Comparison of ENCODE assay signal across 12 mouse cellular contexts in genomic region chr3:111069843-111070242, GRCm38 (mm10).
DNase-seq lines count a peak whose midpoint lies in the region; ATAC-seq lines count a peak whose summit lies in the region.
"Had no signal": no experiment of that assay in that cellular context is flagged by ENCODE, and none has a peak within 500 bp of the region (broad histone marks: within the 10 kb centered on the region; RNA-seq: fewer than 3 reads in every experiment).

No protein-coding gene starts in this region.

- no peak overlapping the region for H3K9ac ChIP-seq in forebrain, embryonic 12.5 days
- no peak overlapping the region for H3K9ac ChIP-seq in forebrain, embryonic 16.5 days (replicated peaks; ENCODE audit: low read depth, low read length)
- H3K9ac ChIP-seq in neural tube, embryonic 11.5 days (ENCODE audit: low read length), result no peak overlapping the region
- no peak overlapping the region for H3K9ac ChIP-seq in midbrain, embryonic 13.5 days (replicated peaks)
- H3K9ac ChIP-seq: lung, embryonic 14.5 days had no signal

- no peaks in the 10 kb centered on the region for H3K9me3 ChIP-seq in forebrain, embryonic 12.5 days
- H3K9me3 ChIP-seq in forebrain, embryonic 16.5 days (ENCODE audit: control insufficient read depth, low read length), result no peaks in the 10 kb centered on the region
- no peaks in the 10 kb centered on the region for H3K9me3 ChIP-seq in neural tube, embryonic 11.5 days (ENCODE audit: control insufficient read depth, low read length)
- no peaks in the 10 kb centered on the region for H3K9me3 ChIP-seq in midbrain, embryonic 13.5 days

- H3K36me3 ChIP-seq in forebrain, embryonic 12.5 days (replicated peaks), result no peaks in the 10 kb centered on the region
- H3K36me3 ChIP-seq in forebrain, embryonic 16.5 days (ENCODE audit: control insufficient read depth, insufficient read depth), result no peaks in the 10 kb centered on the region
- H3K36me3 ChIP-seq in neural tube, embryonic 11.5 days (ENCODE audit: control insufficient read depth, insufficient read depth, low read length), result no peaks in the 10 kb centered on the region
- H3K36me3 ChIP-seq in midbrain, embryonic 13.5 days, result no peaks in the 10 kb centered on the region
- H3K36me3 ChIP-seq: G1E had no signal

- no peaks in the 10 kb centered on the region; the same call in 1 of the 2 replicates for H3K4me1 ChIP-seq in forebrain, embryonic 12.5 days
- H3K4me1 ChIP-seq in forebrain, embryonic 16.5 days (replicated peaks; ENCODE audit: control insufficient read depth, insufficient read depth, low read length), result no peaks in the 10 kb centered on the region
- no peaks in the 10 kb centered on the region for H3K4me1 ChIP-seq in neural tube, embryonic 11.5 days (ENCODE audit: control insufficient read depth, insufficient read depth, low read length)
- H3K4me1 ChIP-seq in midbrain, embryonic 13.5 days (replicated peaks), result no peaks in the 10 kb centered on the region

- no peaks in the 10 kb centered on the region for H3K27me3 ChIP-seq in forebrain, embryonic 12.5 days
- H3K27me3 ChIP-seq in forebrain, embryonic 16.5 days (replicated peaks; ENCODE audit: control insufficient read depth, insufficient read depth, low read length), result no peaks in the 10 kb centered on the region
- no peaks in the 10 kb centered on the region for H3K27me3 ChIP-seq in neural tube, embryonic 11.5 days (ENCODE audit: control insufficient read depth, insufficient read depth, low read length)
- no peaks in the 10 kb centered on the region for H3K27me3 ChIP-seq in midbrain, embryonic 13.5 days

- H3K27ac ChIP-seq in forebrain, embryonic 12.5 days, result no peak overlapping the region
- H3K27ac ChIP-seq in forebrain, embryonic 16.5 days (ENCODE audit: low read length), result no peak overlapping the region
- no peak overlapping the region for H3K27ac ChIP-seq in neural tube, embryonic 11.5 days (ENCODE audit: low read depth, low read length)
- H3K27ac ChIP-seq in midbrain, embryonic 13.5 days, result 0 out of 2 replicates have a peak overlapping the region, but pooled peaks have one; percentile 14

- peak; percentile 57; the same call in 1 of the 2 replicates for ATAC-seq in forebrain, embryonic 12.5 days (ENCODE audit: low FRiP score)
- no peak for ATAC-seq in forebrain, embryonic 16.5 days
- peak; percentile 66; the same call in 1 of the 2 replicates for ATAC-seq in neural tube, embryonic 11.5 days (ENCODE audit: insufficient read depth, low FRiP score, low TSS enrichment)
- ATAC-seq in midbrain, embryonic 13.5 days, result peak; percentile 81

- no peak for DNase-seq in neural tube, embryonic 11.5 days (ENCODE audit: low spot score)
- no peak for DNase-seq in neural tube, embryonic 10.5 days (ENCODE audit: extremely low spot score, low spot score)
- peak; percentile 8 for DNase-seq in right cerebral cortex, postnatal 25 days
- DNase-seq in lung, postnatal 4 days, result no peak
- no peak for DNase-seq in Muller cell, postnatal 12 days (ENCODE audit: inconsistent ontology term)
- DNase-seq: B cell, adult 2 months; thymus, postnatal 25 days had no signal

- 85% methylated on average over 2 of the region's 2 CpGs for WGBS in forebrain, embryonic 12.5 days
- 75% methylated on average over 2 of the region's 2 CpGs for WGBS in forebrain, embryonic 16.5 days
- 53% methylated on average over 2 of the region's 2 CpGs for WGBS in neural tube, embryonic 11.5 days
- WGBS in midbrain, embryonic 13.5 days, result 54% methylated on average over 2 of the region's 2 CpGs

- H3K4me2 ChIP-seq in forebrain, embryonic 12.5 days, result no peak overlapping the region
- no peak overlapping the region for H3K4me2 ChIP-seq in forebrain, embryonic 16.5 days (ENCODE audit: low read length)
- no peak overlapping the region for H3K4me2 ChIP-seq in neural tube, embryonic 11.5 days (ENCODE audit: low read depth)
- H3K4me2 ChIP-seq in midbrain, embryonic 13.5 days (replicated peaks), result no peak overlapping the region
- H3K4me2 ChIP-seq: lung, embryonic 14.5 days had no signal

- no peak overlapping the region for H3K4me3 ChIP-seq in forebrain, embryonic 12.5 days (replicated peaks)
- no peak overlapping the region for H3K4me3 ChIP-seq in forebrain, embryonic 16.5 days (replicated peaks; ENCODE audit: low read length)
- H3K4me3 ChIP-seq in neural tube, embryonic 11.5 days (ENCODE audit: low read depth, low read length), result no peak overlapping the region
- H3K4me3 ChIP-seq in midbrain, embryonic 13.5 days (replicated peaks), result no peak overlapping the region
